Mouse (Mus musculus) liver, adult 2 months (tissue): ENCODE data around the gene Zcchc17. TPM values are rescaled to one million over a fixed set of nuclear protein-coding genes. Genes with fewer than 3 reads are reported as not detected.

Experiments used
- DNase-seq: peaks from one replicate; pipeline ENCODE4 v3.0.0-alpha.2; 2011; ENCODE audit warnings: low read depth, low spot score; ENCODE audit errors: extremely low read depth
- H3K27ac ChIP-seq: fragments of 200-500 bp; replicated peaks from 2 replicates; pipeline ENCODE4 v1.5.1; 2012; ENCODE audit warnings: low read depth, mild to moderate bottlenecking, control low read depth, inconsistent platforms, low read length; ENCODE audit not compliant: insufficient read depth
- H3K27me3 ChIP-seq: fragments of 200-500 bp; 2 replicates; pipeline ENCODE4 v1.6.1; 2012; ENCODE audit warnings: mild to moderate bottlenecking, moderate library complexity, low read length, inconsistent platforms; ENCODE audit not compliant: control insufficient read depth, insufficient read depth
- H3K36me3 ChIP-seq: fragments of 200-500 bp; 2 replicates; pipeline ENCODE4 v1.6.1; 2012; ENCODE audit warnings: low read length, inconsistent platforms; ENCODE audit not compliant: control insufficient read depth, insufficient read depth
- H3K4me1 ChIP-seq: fragments of 200-500 bp; 2 replicates; pipeline ENCODE4 v1.6.1; 2011; ENCODE audit warnings: low read length; ENCODE audit not compliant: control insufficient read depth, insufficient read depth
- H3K4me3 ChIP-seq: fragments of 200-500 bp; 2 replicates; pipeline ENCODE4 v1.5.1; 2011; ENCODE audit warnings: low read depth, mild to moderate bottlenecking, control low read depth, low read length, moderate library complexity; ENCODE audit not compliant: insufficient read depth
- H3K79me2 ChIP-seq: fragments of 200-500 bp; 2 replicates; pipeline ENCODE4 v1.6.1; 2012; ENCODE audit warnings: inconsistent platforms, mild to moderate bottlenecking, low read length, moderate library complexity; ENCODE audit not compliant: control insufficient read depth, insufficient read depth
- H3K9ac ChIP-seq: fragments of 200-500 bp; 2 replicates; pipeline ENCODE4 v1.6.1; 2012; ENCODE audit warnings: low read depth, mild to moderate bottlenecking, control low read depth, inconsistent platforms, low read length
- CTCF ChIP-seq: fragments of 200-500 bp; IDR thresholded peaks from 2 replicates; pipeline ENCODE4 v1.5.1; 2011; ENCODE audit warnings: low read depth, low read length, control low read depth
- POLR2A ChIP-seq: fragments of 200-500 bp; IDR thresholded peaks from 2 replicates; pipeline ENCODE4 v1.6.1; 2011; ENCODE audit warnings: low read length, control low read depth; ENCODE audit not compliant: insufficient read depth; ENCODE audit errors: extremely low read depth
- WGBS: fragments of 180-500 bp; shearing (Covaris S2); methylation state at CpG from one replicate; pipeline ENCODE4 v1.1.7; 2018; 5-methylcytosine and 5-hydroxymethylcytosine counted together
- polyA plus RNA-seq: library from polyadenylated mRNA; depleted of rRNA; stranded (reverse); fragments of >200 nt; gene quantifications from 2 replicates; pipeline ENCODE4 v1.2.3, GENCODE M21; 2012
- total RNA-seq: library from RNA; depleted of rRNA; stranded (reverse); fragments of >200 nt; gene quantifications from 2 replicates; pipeline ENCODE4 v1.2.3, GENCODE M21; 2014

The Zcchc17 gene
- total and polyA plus RNA-seq, 2 experiments = 10.0 to 15.6 TPM

GRCm38 (mm10) chr4:130308231-130309081, 51.3 kb downstream of the Zcchc17 start, which contains the start of the genes Fabp3 and Gm10570:
Fabp3 (plus strand) TSS chr4:130308595.
Gm10570 (minus strand) TSS chr4:130308674.
- no peaks in the 10 kb centered on the region; the same call in 1 of the 2 replicates for H3K4me1 ChIP-seq
- H3K79me2 ChIP-seq = no peaks in the 10 kb centered on the region
- TF ChIP-seq POLR2A (no peak), CTCF (no peak)
- DNase-seq = no peak
- peaks cover 7% of the 10 kb centered on the region; the same call in 1 of the 2 replicates for H3K27me3 ChIP-seq
- no peak within 1 kb of the TSS for H3K27ac ChIP-seq
- H3K4me3 ChIP-seq = peak within 1 kb of the TSS; percentile 33; the same call in 1 of the 2 replicates
- 4% methylated on average over 52 of the region's 52 CpGs for WGBS
- H3K9ac ChIP-seq = no peak within 1 kb of the TSS; the same call in 1 of the 2 replicates
- no peaks in the 10 kb centered on the region for H3K36me3 ChIP-seq

- H3K27me3 ChIP-seq = peaks cover 7% of the 10 kb centered on the region; the same call in 1 of the 2 replicates
- WGBS = 4% methylated on average over 23 of the region's 23 CpGs
- no peaks in the 10 kb centered on the region for H3K79me2 ChIP-seq
- no peak overlapping the region for H3K9ac ChIP-seq
- no peaks in the 10 kb centered on the region; the same call in 1 of the 2 replicates for H3K4me1 ChIP-seq
- H3K27ac ChIP-seq = no peak overlapping the region
- H3K4me3 ChIP-seq = no peak overlapping the region
- no peaks in the 10 kb centered on the region for H3K36me3 ChIP-seq
- DNase-seq = no peak
- no peak for TF ChIP-seq CTCF
- no peak for TF ChIP-seq POLR2A
Observed at GRCm38 (mm10) chr4:130307851-130308230, 51.9 kb downstream of the Zcchc17 start.

GRCm38 (mm10) chr4:130306796-130307630, 52.7 kb downstream of the Zcchc17 start:
- TF ChIP-seq POLR2A = no peak
- TF ChIP-seq CTCF = no peak
- no peaks in the 10 kb centered on the region for H3K79me2 ChIP-seq
- 74% methylated on average over 10 of the region's 10 CpGs for WGBS
- DNase-seq = peak; percentile 26
- H3K27ac ChIP-seq = no peak overlapping the region
- no peaks in the 10 kb centered on the region for H3K36me3 ChIP-seq
- no peaks in the 10 kb centered on the region; the same call in 1 of the 2 replicates for H3K4me1 ChIP-seq
- no peak overlapping the region for H3K4me3 ChIP-seq
- no peak overlapping the region for H3K9ac ChIP-seq
- H3K27me3 ChIP-seq = peaks cover 7% of the 10 kb centered on the region; the same call in 1 of the 2 replicates

GRCm38 (mm10) chr4:130304746-130305145, 55.0 kb downstream of the Zcchc17 start:
- H3K79me2 ChIP-seq = no peaks in the 10 kb centered on the region
- TF ChIP-seq POLR2A = no peak
- TF ChIP-seq CTCF = no peak
- no peaks in the 10 kb centered on the region; the same call in 1 of the 2 replicates for H3K4me1 ChIP-seq
- no peak overlapping the region for H3K9ac ChIP-seq
- H3K27me3 ChIP-seq = peaks cover 7% of the 10 kb centered on the region; the same call in 1 of the 2 replicates
- H3K36me3 ChIP-seq = no peaks in the 10 kb centered on the region
- 41% methylated on average over 3 of the region's 3 CpGs for whole genome bisulfite sequencing
- no peak for DNase-seq
- H3K27ac ChIP-seq = no peak overlapping the region
- no peak overlapping the region for H3K4me3 ChIP-seq

GRCm38 (mm10) chr4:130302285-130302870, 57.4 kb downstream of the Zcchc17 start:
- Histone ChIP-seq H3K4me3 (no peak overlapping the region), H3K4me1 (no peaks in the 10 kb centered on the region), H3K9ac (no peak overlapping the region), H3K36me3 (no peaks in the 10 kb centered on the region), H3K27ac (no peak overlapping the region), H3K27me3 (no peaks in the 10 kb centered on the region), H3K79me2 (no peaks in the 10 kb centered on the region)
- no peak for DNase-seq
- TF ChIP-seq CTCF = no peak
- TF ChIP-seq POLR2A = no peak
- 55% methylated on average over 12 of the region's 12 CpGs for WGBS
